Mouse (Mus musculus) megakaryocyte, adult 5-6 weeks (primary cell): ENCODE measurements at regions not wholly inside any gene's neighbourhood (a gene's known extent, or its start where the extent isn't known, plus 50 kb on each side); places are given as distances from the start of the nearest gene placed in this dataset.

Experiments used
- ATAC-seq: 2 replicates; pipeline ENCODE4 v1.8.0; 2016; ENCODE audit warnings: mild to moderate bottlenecking, inconsistent platforms; ENCODE audit not compliant: poor library complexity, severe bottlenecking

DNA sequence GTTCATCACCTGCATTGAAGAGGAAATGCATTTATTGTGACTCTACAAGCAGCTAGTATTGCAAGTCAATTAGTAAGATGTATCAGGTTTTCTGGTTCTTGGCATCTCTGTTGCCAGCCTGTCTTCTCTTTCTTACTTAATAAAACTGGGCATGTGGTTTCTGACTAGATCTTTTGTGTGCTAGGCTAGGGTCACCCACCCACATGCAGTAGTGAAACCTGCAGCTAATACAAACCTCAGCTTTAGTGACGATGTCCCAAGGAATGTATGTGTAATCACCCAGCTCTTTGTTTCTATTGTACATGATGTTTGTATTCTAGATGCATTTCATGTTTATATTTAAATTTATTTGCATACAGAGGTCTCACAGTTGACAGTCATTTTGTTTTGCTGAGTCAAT, 1526.7 kb downstream of the 4930444P10Rik start:
- no peak for ATAC-seq
